Mouse (Mus musculus): ENCODE results near the gene Prr7. TPM values are rescaled to one million over a fixed set of nuclear protein-coding genes. Genes with fewer than 3 reads are reported as not detected.
A peak's percentile ranks its signal among the peaks of the same experiment; 100 is the strongest.
"Not testable (repeated sequence)": the region's sequence is repeated elsewhere in the genome, so short reads cannot be mapped to it uniquely, and the experiment has no call there.

Prr7 gene
- 1 to 10 TPM in 9 of 26 experiments, under 1 TPM in 6, not detected in 11; 0.51 to 2.3 (median 1.2) TPM for total RNA-seq (2018; cell fraction: chromatin; rRNA removed)
- under 1 TPM in 14 of 26 experiments, not detected in 12; 0.09 to 0.42 (median 0.19) TPM for total RNA-seq (2018; cell fraction: cytosol; rRNA removed)
- total RNA-seq (2018; cell fraction: nucleus; rRNA removed): 1 to 10 TPM in 6 of 26 experiments, under 1 TPM in 5, not detected in 15; 0.50 to 2.0 (median 1.2) TPM
- 0.27 TPM in 1 of 3 replicates, not detected in the others for polyA plus RNA-seq (2018)

GRCm38 (mm10) chr13:55464027-55464884, at the start of gene Prr7:
Prr7 (plus strand) TSS chr13:55464267.
- no peak within 1 kb of the TSS for H3K4me3 ChIP-seq (ENCODE audit: inconsistent target)
- 3% methylated on average over 81 of the region's 84 CpGs for WGBS (ENCODE audit: missing documents)
- H3K36me3 ChIP-seq (ENCODE audit: inconsistent target): peaks cover 11% of the 10 kb centered on the region; the same call in 1 of the 2 replicates
- no peaks in the 10 kb centered on the region for H3K79me2 ChIP-seq (ENCODE audit: inconsistent target)
- no peak within 1 kb of the TSS for H3K27ac ChIP-seq

GRCm38 (mm10) chr13:55414743-55415380, 49.2 kb upstream of the Prr7 start, which contains the start of gene Pfn3:
Pfn3 (minus strand) TSS chr13:55415232.
- no peaks in the 10 kb centered on the region for H3K36me3 ChIP-seq (ENCODE audit: inconsistent target)
- WGBS (ENCODE audit: missing documents): 74% methylated on average over 38 of the region's 41 CpGs
- no peaks in the 10 kb centered on the region for H3K79me2 ChIP-seq (ENCODE audit: inconsistent target)
- H3K4me3 ChIP-seq (ENCODE audit: inconsistent target): no peak within 1 kb of the TSS
- no peak within 1 kb of the TSS for H3K27ac ChIP-seq

GRCm38 (mm10) chr13:55418004-55418403, 46.1 kb upstream of the Prr7 start:
- H3K4me3 ChIP-seq (ENCODE audit: inconsistent target): no peak overlapping the region
- no peak overlapping the region for H3K27ac ChIP-seq
- H3K79me2 ChIP-seq (ENCODE audit: inconsistent target): no peaks in the 10 kb centered on the region
- no peaks in the 10 kb centered on the region for H3K36me3 ChIP-seq (ENCODE audit: inconsistent target)
- WGBS (ENCODE audit: missing documents): 4% methylated on average over 12 of the region's 12 CpGs

GRCm38 (mm10) chr13:55419142-55419541, 44.9 kb upstream of the Prr7 start:
- 86% methylated on average over 3 of the region's 5 CpGs for WGBS (ENCODE audit: missing documents)
- Histone ChIP-seq H3K27ac (no peak overlapping the region), H3K79me2 (ENCODE audit: inconsistent target) (no peaks in the 10 kb centered on the region), H3K4me3 (ENCODE audit: inconsistent target) (no peak overlapping the region), H3K36me3 (ENCODE audit: inconsistent target) (no peaks in the 10 kb centered on the region)

GRCm38 (mm10) chr13:55420018-55420932, 43.8 kb upstream of the Prr7 start:
- H3K36me3 ChIP-seq (ENCODE audit: inconsistent target): no peaks in the 10 kb centered on the region
- no peak overlapping the region for H3K4me3 ChIP-seq (ENCODE audit: inconsistent target)
- no peaks in the 10 kb centered on the region for H3K79me2 ChIP-seq (ENCODE audit: inconsistent target)
- H3K27ac ChIP-seq: no peak overlapping the region
- 33% methylated on average over 48 of the region's 51 CpGs for WGBS (ENCODE audit: missing documents)

GRCm38 (mm10) chr13:55420933-55421800, 42.9 kb upstream of the Prr7 start:
- H3K27ac ChIP-seq: no peak overlapping the region
- H3K79me2 ChIP-seq (ENCODE audit: inconsistent target): no peaks in the 10 kb centered on the region
- H3K36me3 ChIP-seq (ENCODE audit: inconsistent target): no peaks in the 10 kb centered on the region
- no peak overlapping the region for H3K4me3 ChIP-seq (ENCODE audit: inconsistent target)
- WGBS (ENCODE audit: missing documents): 11% methylated on average over 35 of the region's 35 CpGs

- Histone ChIP-seq H3K36me3 (ENCODE audit: inconsistent target) (no peaks in the 10 kb centered on the region), H3K4me3 (ENCODE audit: inconsistent target) (no peak within 1 kb of the TSS), H3K79me2 (ENCODE audit: inconsistent target) (no peaks in the 10 kb centered on the region), H3K27ac (no peak within 1 kb of the TSS)
- WGBS (ENCODE audit: missing documents): 96% methylated on average over 10 of the region's 10 CpGs
Measured at GRCm38 (mm10) chr13:55426613-55427012, 37.5 kb upstream of the Prr7 start, which contains the start of gene F12. F12 (minus strand) TSS chr13:55426793.

- Histone ChIP-seq H3K36me3 (ENCODE audit: inconsistent target) (no peaks in the 10 kb centered on the region), H3K27ac (peak overlapping the region; percentile 68), H3K4me3 (ENCODE audit: inconsistent target) (no peak overlapping the region), H3K79me2 (ENCODE audit: inconsistent target) (no peaks in the 10 kb centered on the region)
- WGBS (ENCODE audit: missing documents): 23% methylated on average over 12 of the region's 12 CpGs
Measured at GRCm38 (mm10) chr13:55429226-55429888, 34.7 kb upstream of the Prr7 start.

- H3K79me2 ChIP-seq (ENCODE audit: inconsistent target): no peaks in the 10 kb centered on the region
- no CpG with 5 or more reads among the region's 2 CpGs for WGBS (ENCODE audit: missing documents)
- H3K36me3 ChIP-seq (ENCODE audit: inconsistent target): no peaks in the 10 kb centered on the region
- H3K4me3 ChIP-seq (ENCODE audit: inconsistent target): no peak overlapping the region
- H3K27ac ChIP-seq: no peak overlapping the region
Measured at GRCm38 (mm10) chr13:55430566-55430965, 33.5 kb upstream of the Prr7 start.

GRCm38 (mm10) chr13:55431889-55432685, 32.0 kb upstream of the Prr7 start:
- no peaks in the 10 kb centered on the region for H3K79me2 ChIP-seq (ENCODE audit: inconsistent target)
- no peak overlapping the region for H3K4me3 ChIP-seq (ENCODE audit: inconsistent target)
- 0 out of 2 replicates have a peak overlapping the region, but pooled peaks have one; percentile 10 for H3K27ac ChIP-seq
- WGBS (ENCODE audit: missing documents): 13% methylated on average over 10 of the region's 10 CpGs
- no peaks in the 10 kb centered on the region for H3K36me3 ChIP-seq (ENCODE audit: inconsistent target)

GRCm38 (mm10) chr13:55437111-55437629, 26.9 kb upstream of the Prr7 start:
- not testable (repeated sequence) for H3K4me3 ChIP-seq (ENCODE audit: inconsistent target); H3K79me2 ChIP-seq (ENCODE audit: inconsistent target); H3K36me3 ChIP-seq (ENCODE audit: inconsistent target); H3K27ac ChIP-seq
- 58% methylated on average over 9 of the region's 15 CpGs for WGBS (ENCODE audit: missing documents)

- no peaks in the 10 kb centered on the region for H3K36me3 ChIP-seq (ENCODE audit: inconsistent target)
- peaks cover 29% of the 10 kb centered on the region; the same call in 1 of the 2 replicates for H3K79me2 ChIP-seq (ENCODE audit: inconsistent target)
- H3K27ac ChIP-seq: peak overlapping the region; percentile 75
- WGBS (ENCODE audit: missing documents): 28% methylated on average over 9 of the region's 9 CpGs
- H3K4me3 ChIP-seq (ENCODE audit: inconsistent target): peak overlapping the region; percentile 52
Measured at GRCm38 (mm10) chr13:55443799-55444285, 20.2 kb upstream of the Prr7 start.

Data from macrophage (primary cell).